Mouse (Mus musculus) ES-Bruce4 (cell line): ENCODE measurements around the gene Hist1h2bn.

Source experiments
- CTCF ChIP-seq: IDR thresholded peaks from one replicate; pipeline ENCODE4 v1.8.1; 2011; ENCODE audit warnings: low read depth, low read length
- EP300 ChIP-seq: IDR thresholded peaks from 2 replicates; pipeline ENCODE4 v1.6.1; 2011; ENCODE audit warnings: low read depth, low read length; ENCODE audit not compliant: insufficient read depth
- POLR2A ChIP-seq: IDR thresholded peaks from one replicate; pipeline ENCODE4 v1.8.1; 2011; ENCODE audit warnings: low read length; ENCODE audit not compliant: insufficient read depth

- TF ChIP-seq POLR2A (no peak), EP300 (no peak), CTCF (no peak)
These were observed 27.2 kb downstream of the Hist1h2bn start for GRCm38 (mm10) chr13:21781021-21781555.
